Mouse (Mus musculus) stomach, adult 2 months (tissue): ENCODE data around the gene Mcat. TPM values are rescaled to one million over a fixed set of nuclear protein-coding genes. Genes with fewer than 3 reads are reported as not detected.

Source experiments
- polyA plus RNA-seq: library from polyadenylated mRNA; depleted of rRNA; stranded (reverse); fragments of >200 nt; gene quantifications from 2 replicates; pipeline ENCODE4 v1.2.3, GENCODE M21; 2012; rRNA removed

Gene Mcat
- 13.6 and 17.0 TPM in 2 replicates for polyA plus RNA-seq

DNA sequence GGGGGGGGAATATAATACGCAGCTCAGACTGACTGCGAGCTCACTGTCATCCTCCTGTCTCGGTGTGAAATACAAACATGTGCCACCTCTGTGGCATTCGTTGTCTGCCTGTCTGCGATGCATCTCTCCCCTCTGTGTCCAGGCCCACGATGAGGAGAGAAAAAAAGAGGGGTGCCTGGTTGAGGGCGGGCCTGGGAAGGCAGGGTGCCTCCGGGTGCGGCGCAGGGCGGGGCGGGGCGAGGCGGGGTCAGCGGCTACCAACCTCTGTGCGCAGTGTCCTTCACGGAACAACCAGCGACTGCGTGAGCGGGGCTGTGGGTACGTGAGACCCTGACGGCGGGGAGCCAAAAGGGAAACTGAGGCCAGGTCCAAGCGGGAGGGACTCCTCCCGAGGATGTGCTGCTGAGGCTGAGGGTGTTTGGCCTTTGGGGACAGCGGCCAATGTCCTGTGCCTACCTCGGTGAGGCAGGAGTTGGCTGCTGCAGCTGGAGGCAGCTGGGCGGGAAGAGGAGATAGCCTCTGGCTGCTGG is at the start of gene Mcat, which contains the start of gene Tspo:
TSS of gene Mcat (minus strand) at position 461 of the 530 bp plus-strand sequence.
TSS of gene Tspo (plus strand) at position 266 of the 530 bp plus-strand sequence.

DNA sequence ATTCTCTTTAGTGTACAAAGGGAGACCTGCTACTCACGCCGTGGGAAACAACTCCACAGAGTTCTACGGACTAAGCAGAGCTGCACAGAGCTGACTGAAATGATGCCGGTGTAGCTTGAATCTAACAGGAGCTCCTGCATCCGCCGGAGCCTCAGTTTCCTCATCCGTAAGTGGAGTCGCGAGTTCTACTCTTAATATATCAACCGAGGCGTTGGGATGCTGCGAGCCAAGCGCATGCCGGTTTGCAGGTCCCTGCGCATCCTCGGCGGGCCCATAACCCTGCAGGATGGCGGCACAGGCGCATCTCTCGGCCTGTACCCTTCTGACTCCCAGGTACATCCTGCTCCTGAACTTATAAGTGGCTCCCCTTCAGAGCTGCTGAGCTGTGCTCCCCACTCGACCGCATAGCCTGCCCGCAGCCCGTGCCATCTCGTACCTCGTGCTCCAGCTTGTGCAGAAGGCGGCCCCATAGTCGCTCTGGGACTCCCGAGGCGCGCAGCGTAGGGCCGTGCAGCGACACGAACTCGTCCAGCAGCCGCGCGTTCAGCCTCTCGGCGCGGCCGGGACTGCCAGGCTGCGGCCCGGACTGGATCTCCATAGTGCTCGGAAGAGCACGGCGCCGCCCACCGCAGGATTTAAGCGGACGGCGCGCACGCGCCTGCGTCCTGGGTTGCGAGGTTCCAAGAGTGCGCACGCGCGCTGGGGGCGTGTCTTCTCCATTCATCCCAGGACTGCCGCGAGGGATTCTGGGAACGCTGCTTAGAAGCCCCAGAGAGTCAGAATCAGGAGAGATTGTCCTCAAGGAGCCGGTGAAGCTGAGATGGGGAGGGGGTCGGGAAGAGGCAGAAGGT is 31.2 kb upstream of the Mcat start, which contains the start of gene Ttll12:
TSS of gene Ttll12 (minus strand) at position 645 of the 851 bp plus-strand sequence.

DNA sequence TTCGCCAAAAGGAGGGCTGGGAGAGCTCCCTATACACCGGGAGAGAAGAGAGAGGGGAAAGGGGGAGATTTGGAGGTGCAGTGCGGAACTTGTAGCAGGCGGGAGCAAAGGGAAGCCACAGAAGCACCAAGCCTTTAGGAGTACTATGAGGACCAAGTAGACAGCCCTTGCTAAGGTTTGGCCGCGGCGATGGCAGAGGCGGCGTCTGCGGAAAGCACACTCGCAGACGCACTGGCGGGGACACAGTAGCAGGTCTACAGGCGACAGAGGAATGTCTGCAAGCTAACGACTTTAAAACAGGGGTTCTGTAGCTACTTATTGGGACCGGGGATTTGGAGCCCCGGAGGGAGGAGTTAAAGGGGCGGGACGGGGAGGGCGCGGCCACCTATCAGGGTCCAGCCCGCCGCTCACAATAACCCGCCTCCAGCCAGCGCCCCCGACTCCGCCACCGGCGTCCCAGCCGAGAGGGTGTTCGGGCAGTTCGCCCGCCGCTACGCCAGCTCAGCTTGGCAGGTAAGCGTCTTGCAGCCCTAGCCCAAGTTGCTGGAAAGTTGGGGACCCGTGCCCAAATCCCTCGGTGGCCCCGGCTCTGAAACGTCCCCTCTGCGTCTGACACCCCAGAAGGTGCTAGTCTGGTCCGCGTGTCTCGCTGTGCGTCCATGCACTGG is 37.0 kb downstream of the Mcat start, which contains the start of gene Bik:
TSS of gene Bik (plus strand) at position 439 of the 668 bp plus-strand sequence.

DNA sequence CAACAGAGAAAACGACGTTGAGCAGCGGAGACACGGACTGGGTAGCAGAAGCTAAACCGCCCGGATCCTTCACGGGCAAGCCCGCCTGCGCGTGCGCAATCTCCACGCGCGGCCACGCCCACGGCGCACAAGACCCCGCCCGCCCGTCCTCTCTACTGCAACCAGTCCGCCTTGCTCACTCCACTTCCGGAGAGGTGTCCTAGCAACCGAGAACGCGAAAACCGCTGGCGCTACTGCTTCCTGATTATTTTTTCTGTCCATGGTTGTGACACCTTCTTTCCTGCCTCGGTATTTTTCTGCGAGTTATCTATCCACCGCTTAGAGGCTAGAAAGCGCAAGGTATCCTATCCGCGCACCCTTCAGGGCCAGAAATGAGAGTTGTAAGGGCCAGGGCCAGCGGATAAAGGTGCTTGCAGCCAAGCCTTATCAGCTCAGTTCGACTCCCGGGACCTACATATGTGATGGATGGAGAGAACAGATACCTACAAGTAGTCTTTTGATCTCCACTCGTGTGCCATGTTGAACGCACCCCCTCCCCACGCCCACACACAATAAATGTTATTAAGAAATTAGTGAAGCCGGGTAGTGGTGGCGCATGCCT is 52.7 kb downstream of the Mcat start, which contains the start of gene Ttll1:
TSS of gene Ttll1 (minus strand) at position 89 of the 601 bp plus-strand sequence.

Other genes starting within 250 kb of the Mcat start
- gene Arfgap3, start 213.5 kb downstream of the Mcat start, polyA plus RNA-seq = 15.7 and 20.4 TPM in 2 replicates
- gene Pacsin2, start 99.2 kb downstream of the Mcat start, polyA plus RNA-seq = 33.5 and 35.0 TPM in 2 replicates
- 2.1 and 3.3 TPM in 2 replicates for gene Ttll1, start 52.9 kb downstream of the Mcat start, polyA plus RNA-seq
- gene Bik, start 36.9 kb downstream of the Mcat start, polyA plus RNA-seq = 8.3 and 9.7 TPM in 2 replicates
- gene Tspo, start 195 bp downstream of the Mcat start, polyA plus RNA-seq = 429 and 634 TPM in 2 replicates
- 25.0 and 26.0 TPM in 2 replicates for gene Ttll12, start 31.4 kb upstream of the Mcat start, polyA plus RNA-seq
- gene Scube1, start 161.2 kb upstream of the Mcat start, polyA plus RNA-seq = 8.1 and 10.5 TPM in 2 replicates
- not detected in 2 replicates for gene Mpped1, start 215.7 kb upstream of the Mcat start, polyA plus RNA-seq